Mouse (Mus musculus) monocyte, adult 5-6 weeks (primary cell): ENCODE results near the gene Ociad1. TPM values are rescaled to one million over a fixed set of nuclear protein-coding genes. Genes with fewer than 3 reads are reported as not detected.

ENCODE experiments used
- ATAC-seq: fragments of 153-309, 156-312 bp; replicated peaks from 2 replicates; pipeline ENCODE4 v1.8.0; 2017; ENCODE audit warnings: mild to moderate bottlenecking; ENCODE audit not compliant: low TSS enrichment, insufficient number of reproducible peaks, severe bottlenecking, poor library complexity, low FRiP score
- total RNA-seq: library from RNA; stranded (forward); fragments of 200-1000, 200-491, 200-594 nt; gene quantifications from 3 replicates; pipeline ENCODE4 v1.2.3, GENCODE M21; 2017

The Ociad1 gene
- total RNA-seq, 1 experiment from 2014 or later, result 252 TPM

DNA sequence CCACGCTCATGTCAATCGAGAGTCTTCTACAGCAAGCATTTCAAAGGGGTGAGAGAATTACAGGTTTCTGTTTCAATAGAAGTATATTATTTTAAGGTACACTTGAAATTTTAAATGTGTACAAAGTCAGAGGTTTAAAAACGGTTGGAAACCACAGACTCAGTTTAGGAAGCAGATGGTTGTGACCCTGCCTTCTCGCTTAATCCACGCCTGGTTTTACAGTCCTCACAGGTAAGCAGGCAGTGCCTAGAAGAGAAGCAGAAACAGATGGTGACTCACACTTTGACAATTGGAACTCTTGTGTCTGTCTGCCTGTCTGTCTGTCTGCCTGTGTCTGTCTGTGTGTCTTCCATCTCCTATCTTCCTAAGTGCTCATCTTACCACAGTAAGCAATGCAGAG, 31.0 kb downstream of the Ociad1 start:
- no peak for ATAC-seq

DNA sequence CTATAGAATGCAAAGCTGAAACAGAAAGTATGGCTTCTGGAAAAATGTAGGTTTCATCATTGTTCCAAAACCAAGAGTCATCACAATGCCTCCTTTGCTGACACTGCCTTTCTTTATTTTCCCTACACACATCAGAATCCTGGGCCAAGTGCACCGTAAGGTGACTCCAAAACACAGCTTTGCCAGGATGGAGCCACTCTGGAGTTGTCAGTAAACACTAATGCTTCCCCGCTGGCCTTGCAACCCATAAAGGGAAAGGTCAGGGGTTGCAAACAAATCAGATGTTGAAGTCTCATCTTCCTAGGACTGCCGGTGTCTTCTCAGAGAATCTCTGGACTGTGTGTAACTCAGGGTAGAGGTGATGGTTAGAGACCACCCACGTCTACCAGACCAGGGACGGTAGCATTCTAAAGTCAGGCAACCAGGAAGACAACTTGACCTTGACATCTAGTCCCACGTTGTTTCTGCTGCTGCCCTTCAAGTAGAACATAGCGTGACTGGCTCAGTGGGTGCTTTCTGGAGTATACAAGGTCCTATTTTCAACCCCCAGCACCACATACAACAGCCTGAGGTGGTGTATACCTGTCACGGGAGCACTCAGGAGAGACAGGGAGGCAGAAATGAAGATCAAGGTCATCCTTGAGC, 32.1 kb downstream of the Ociad1 start:
- ATAC-seq, result no peak

DNA sequence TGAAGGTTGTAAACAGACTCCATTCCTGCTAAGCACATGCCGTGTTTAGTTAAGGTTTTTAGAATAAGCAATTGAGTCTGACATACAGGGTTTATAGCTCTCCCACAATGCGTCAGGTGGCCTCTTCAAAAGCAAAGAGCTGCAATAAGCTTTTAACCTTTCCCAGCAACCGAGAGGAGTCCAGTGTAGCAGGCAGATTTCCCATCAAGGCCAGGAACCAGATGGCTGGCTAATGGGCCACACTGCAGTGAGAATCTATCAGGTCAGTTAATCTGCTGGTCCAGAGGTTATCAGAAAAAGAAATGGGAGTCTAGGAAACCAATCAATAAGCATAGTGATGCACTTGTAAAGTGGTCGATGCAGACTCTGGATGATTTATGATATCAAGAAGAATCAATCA, 38.4 kb downstream of the Ociad1 start:
- no peak for ATAC-seq

DNA sequence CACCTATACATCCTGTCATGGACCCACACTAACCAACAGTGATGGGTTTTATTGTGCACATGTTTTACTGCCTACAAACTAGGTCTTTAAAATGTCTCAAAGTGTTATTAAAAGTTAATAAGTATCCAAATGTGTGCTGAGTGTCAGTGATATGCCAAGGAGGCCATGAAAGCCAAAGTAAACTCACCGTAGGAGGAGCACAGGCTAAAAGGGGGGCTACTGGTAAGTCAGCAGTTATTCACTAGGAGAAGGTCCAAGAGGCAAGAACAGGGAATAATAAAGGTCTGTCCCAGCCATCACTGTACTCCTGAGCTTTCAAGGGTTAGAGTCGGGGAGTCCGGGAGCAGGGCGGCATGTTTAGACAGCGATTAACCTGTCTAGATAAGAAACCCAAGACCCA, 43.9 kb downstream of the Ociad1 start:
- ATAC-seq, result no peak

DNA sequence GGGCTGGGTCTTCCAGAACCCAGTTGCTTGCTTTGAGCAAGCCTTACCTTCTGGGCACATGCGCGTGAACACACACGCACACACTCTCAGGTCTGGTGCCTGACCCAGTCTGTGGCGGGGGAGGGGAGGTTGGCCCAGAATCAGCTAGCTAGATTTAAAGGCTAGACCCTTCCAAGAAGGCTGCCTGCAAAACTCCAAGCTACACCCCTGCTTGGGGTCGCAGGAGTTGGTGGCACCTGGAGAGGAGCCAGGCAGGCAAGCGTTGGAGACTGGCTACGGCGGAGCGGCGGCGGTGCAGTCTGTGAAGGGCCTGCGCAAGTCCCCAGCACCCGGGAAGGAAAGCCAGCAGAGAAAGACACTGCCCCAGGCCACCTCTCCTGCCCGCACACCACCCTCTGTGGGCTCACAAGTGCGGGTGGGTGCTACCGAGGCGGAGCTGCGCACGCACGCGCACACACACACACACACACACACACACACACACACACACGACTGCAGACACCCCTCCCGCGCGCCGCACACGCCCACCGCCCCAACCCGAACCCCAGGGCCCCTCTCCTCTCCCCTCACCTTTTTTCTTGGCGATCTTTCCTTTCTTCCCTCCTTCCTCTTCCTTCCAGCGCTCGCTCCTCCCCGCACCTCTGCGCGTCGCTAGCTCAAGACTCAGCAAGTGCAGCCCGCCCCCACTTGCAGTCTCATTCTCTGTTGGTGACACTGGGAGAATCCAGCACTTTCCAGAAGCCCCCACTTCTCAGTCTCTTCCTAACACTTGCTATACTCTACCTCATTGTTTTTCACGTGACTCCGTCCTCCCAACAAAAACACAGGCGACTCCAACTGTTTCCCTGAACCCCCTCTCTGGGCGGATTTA, 45.6 kb downstream of the Ociad1 start:
- no peak for ATAC-seq

DNA sequence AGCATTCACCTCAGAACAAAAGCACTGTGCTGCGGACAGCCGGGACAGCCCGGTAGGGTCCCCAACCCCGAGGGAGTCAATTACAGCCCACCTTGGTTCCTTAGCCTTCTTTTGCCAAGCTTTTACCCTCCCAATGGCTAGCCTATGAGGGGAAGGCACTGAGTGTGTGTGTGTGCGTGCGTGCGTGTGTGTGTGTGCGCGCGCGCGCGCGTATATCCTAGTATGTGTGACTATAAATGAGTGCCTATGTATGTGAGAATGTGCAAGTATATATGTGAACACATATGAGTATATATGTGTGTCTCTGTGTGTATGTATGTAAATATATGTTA, 46.2 kb downstream of the Ociad1 start:
- ATAC-seq, result no peak

DNA sequence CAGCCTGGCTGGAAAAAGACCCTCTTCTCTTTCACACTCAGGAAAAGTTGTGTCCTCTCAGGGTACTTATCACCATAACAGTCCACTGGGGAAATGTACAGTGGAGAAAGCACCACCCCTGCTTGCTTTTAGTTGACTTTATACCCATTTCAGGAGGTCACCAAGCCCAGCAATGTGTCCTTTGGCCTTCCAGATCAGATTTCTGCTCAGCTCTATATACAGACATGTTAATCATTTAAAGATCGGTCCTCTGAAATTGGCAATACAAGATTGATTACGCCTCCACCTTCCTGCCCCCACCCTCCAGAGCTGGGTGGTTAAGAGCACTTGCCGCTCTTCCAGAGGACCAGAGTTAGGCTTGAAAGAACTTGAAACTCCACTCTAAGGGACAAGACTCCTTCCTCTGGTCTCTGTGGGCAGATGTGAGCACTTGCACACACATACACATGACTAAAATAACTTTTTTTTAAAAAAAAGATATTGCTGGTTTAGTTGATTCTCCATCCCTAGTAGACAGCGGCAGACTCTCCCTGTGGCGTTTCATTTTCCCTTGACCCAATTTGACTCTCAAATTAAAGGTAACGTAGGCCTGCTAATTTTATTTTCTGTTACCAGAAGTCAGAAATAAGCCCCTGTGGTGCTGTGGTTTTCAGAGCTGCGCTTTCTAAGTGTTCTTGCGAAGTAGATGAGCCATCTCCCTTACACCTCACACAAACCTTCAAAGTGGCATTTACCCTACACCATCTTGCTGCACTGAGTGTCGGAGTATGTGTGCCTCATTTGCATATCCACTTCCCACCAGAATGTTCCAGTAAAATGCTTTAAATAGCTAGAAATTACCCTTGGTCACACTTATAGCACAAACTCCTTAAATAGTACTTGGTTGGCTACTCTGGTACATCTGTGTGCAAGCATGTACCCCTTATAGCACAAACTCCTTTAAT, 47.5 kb downstream of the Ociad1 start:
- no peak for ATAC-seq

DNA sequence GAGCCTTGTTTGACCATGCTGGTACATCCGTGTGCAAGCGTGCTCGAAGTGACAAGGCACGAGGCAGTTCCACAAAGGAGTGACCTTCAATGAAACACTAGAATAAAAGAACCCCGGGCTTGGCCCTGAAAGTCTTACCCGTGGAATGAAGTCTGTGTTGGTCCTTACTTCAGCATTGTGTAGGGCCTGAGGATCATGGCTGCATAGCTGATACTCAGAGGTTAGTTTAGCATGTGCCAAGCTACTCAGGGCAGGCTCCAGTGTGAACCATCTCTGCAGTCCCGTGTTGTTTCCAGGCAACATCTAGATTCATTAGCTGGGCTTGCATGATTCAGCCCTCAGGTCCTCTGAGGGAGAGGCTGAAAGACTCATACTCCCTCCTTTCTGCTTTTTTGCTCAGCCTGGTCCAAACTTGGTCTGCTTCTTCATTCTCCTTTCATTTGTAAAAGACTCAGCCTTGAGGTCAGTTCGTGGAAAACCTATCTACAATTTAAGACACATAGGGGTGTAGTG, 48.2 kb downstream of the Ociad1 start, which contains the start of gene Ociad2:
Gene Ociad2 (minus strand): TSS at position 306 of the 513 bp plus-strand sequence.
- no peak for ATAC-seq

DNA sequence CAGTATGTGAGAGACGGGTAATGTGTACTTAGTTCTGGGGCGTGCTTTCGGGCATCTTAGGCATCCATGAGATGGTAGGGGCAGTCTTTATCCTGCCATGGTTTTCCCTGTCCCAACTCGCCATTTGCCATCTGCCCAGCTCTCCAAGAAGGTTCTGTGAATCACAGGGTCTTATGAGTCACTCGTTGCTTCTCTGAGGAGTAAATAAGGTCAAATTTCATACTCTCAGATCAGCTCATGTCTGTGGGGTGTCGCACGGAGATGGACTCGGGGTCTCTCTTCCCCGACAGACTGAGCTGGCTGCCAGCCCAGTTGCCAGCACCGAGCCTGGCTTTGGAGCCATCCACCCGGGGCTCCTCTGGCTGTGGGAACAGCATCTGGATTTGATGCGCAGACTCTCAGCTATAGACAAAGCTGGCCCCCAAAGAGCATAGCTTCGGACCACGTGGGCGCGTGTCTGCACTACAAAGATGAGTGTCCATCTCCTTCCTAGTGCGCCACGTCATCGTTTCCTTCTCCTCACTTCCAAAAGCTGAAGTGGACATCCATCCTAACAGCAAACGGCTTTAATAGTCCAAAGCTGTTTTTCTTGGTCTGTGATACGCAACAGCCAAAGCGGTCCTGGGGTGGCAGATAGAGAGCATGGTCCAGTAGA, 50.2 kb downstream of the Ociad1 start:
- no peak for ATAC-seq

DNA sequence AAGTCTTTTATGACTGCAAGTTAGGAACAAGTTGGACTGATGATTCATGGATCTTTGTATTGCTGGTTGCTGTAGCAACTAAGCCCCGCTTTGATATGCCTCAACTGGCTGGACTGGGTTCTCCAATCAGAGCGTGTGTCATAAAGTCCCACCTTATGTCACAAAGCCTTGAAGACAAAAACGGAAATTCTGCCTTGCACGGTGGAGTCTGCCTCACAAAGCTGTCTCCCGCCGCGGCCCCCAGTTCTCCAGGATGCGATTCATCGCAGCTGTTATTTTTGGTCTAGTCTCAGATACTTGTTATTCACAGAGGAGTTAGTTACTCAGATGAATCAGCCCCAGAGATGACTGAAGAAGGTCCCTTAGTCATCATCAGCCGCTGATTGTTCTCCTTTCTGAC, 51.7 kb downstream of the Ociad1 start:
- no peak for ATAC-seq

DNA sequence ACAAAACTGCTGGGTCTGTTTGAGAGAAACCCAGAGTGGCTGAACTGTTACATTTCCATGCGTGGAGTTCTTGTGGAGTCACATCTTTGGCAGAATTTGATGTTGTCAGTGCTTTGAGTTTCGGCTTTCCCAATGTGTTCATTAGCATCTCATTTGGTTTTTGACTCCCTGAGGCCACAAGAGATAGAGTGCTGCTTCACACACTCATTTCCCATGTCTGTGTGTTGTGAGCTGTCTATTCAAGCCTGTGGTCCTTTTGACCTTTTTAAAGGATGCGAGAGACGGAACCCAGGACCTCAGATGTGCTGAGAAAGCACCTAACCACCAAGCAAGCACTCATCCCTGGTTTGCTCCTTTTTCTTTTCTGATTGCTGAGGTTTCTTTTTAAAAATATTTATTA, 52.7 kb downstream of the Ociad1 start:
- ATAC-seq, result no peak

DNA sequence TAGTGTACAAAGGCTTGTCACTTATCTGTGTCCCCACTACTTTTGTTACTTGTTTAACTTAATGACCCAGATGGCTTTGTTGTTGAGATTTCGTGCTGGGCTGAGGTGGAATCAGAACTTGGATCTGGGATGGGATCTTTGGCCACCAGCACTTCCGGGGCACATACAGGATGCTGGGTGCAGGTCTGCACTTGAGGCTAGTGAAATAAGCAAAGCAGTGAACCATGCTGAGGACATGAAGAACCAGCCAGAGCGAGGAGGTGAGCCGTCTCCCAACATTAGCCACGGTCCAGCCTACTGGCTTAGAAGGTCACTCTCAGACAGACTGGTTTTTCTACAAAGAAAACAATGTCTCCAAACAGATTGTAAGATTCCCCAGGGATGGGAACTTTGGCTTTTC, 56.9 kb downstream of the Ociad1 start:
- ATAC-seq, result no peak

DNA sequence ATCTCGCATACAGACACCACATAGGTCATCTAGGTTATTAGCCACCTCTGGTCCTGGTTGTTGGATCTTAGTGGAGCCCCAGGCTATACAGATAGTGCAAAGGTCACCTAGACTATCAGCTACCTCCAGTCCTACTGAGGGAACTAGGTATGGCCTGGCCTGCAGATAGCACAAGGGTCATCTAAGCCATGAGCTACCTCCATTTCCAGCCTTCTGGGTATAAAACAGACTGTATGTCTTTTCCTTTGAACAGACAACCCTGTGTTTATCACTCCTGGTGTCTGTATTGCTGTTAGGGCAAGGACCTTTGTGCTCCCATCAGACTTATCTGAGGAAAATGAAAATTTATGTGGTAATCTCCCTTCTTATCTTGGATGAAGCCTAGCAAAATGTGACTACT, 59.2 kb downstream of the Ociad1 start:
- no peak for ATAC-seq

DNA sequence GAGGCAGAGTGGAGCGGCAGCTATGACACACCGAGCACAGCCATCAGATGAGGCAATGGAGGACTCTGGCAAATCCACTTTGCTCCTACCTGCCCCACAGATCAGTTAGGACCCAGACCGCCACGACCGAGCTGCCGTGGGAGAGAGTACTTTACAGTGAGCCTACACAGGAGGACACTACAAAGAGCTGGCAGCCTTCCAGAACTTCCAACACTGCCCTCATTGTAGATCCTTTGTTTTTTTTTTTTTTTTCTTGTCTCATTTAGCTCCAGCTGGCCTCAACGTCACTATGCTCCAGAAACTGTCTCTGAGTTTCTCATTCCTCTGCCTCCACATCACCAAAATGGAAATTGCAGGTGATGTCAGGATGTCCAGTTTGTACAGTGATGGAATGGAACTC, 60.9 kb downstream of the Ociad1 start:
- ATAC-seq, result no peak

DNA sequence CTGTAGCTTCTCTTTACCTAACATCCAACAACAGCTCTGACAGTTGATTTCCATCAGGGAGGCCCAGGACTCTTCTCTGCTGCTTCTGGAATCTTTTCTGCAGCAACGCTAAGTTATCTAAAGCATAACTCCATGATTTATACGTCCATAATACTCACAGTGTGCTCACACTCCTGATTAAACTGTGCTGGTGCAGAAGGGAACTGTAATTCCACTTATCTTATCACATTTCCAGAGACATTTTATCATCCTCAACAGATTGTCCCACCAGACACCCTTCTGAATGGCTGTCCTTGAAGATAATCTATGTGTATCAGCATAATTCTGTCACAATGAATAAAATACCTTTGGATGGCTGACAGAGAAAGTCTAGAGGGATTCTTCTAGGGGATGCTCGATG, 61.4 kb downstream of the Ociad1 start:
- no peak for ATAC-seq

DNA sequence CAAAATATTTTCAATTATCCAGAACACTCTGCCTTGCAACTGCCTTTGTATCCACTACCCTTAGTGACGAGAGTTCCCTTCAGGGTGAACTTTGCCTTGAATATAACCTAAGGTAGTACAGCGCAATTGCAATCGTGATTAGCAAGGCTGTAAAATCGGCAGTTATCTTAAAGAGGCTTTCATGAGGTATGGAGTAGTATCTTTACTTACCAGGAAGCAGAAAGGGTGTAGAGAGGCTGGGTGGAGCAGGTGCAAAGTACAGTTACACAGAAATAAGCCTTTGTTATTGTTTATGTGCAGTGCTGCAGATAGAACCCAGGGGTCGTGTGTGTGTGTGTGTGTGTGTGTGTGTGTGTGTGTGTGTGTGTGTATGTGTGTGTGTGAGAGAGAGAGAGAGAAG, 62.8 kb downstream of the Ociad1 start:
- no peak for ATAC-seq

DNA sequence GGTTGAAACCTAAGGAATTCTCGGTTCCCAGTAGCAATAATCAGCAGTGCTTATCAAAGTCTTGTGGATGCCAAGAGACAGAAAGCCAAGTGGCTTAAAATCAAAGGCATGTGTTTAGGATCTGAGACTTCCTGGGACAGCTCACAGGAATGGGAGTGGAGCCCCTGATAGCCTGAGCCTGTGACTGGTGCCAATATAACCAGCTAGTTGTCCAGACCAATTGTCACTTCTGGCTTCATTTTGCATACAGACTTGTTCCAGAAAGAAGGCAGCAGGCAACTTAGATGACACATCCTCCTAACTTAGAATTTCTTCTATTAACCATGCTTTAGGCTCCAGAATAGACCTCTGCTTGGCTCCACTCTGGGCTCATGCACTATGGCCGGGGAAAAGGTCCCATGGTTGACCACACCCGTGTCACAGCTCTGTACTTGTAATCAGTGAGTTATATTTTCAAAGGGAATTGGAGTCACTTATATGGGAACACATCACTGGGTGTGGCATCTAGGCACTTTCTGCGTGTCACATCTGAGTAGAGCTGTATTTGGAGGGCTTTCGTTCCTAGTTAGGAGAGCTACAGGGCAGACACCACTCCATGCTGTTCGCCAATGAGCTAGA, 66.7 kb downstream of the Ociad1 start:
- ATAC-seq, result no peak

DNA sequence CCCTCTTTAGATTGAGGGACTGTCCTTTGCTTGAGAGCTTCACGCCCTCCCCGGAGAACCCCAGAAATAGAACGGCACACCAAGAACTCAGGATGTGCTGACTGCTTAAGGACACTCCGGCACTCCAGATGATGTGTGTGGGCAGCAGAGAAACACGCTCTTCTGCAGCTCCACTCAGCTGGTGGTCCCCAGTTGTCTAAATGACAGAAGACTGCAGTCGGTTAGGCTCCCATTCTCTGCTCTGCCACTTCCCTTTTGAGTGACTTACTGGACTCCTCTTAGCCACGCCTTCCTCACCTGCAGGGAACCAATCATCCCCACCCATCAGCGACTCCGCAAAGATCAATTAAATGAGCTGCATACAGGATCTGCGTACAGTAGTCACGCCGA, 67.2 kb downstream of the Ociad1 start:
- ATAC-seq, result no peak
